Mouse (Mus musculus) large intestine, adult 2 months (tissue): ENCODE measurements around the gene Tmc6. TPM values are rescaled to one million over a fixed set of nuclear protein-coding genes. Genes with fewer than 3 reads are reported as not detected.

Experiments
- DNase-seq: peaks from one replicate; pipeline ENCODE4 v3.0.0-alpha.2; 2012; ENCODE audit warnings: low read depth, low spot score
- WGBS: fragments of 180-500 bp; shearing (Covaris S2); methylation state at CpG from one replicate; pipeline ENCODE4 v1.1.7; 2018; 5-methylcytosine and 5-hydroxymethylcytosine counted together
- polyA plus RNA-seq: library from polyadenylated mRNA; depleted of rRNA; stranded (reverse); fragments of >200 nt; gene quantifications from 2 replicates; pipeline ENCODE4 v1.2.3, GENCODE M21; 2012; rRNA removed

Tmc6 gene
- polyA plus RNA-seq, 1 experiment: 66.3 TPM

- 87% methylated on average over 5 of the region's 5 CpGs for WGBS
- no peak for DNase-seq
Observed at GRCm38 (mm10) chr11:117728245-117728644, 53.8 kb downstream of the Tmc6 start.

- 44% methylated on average over 4 of the region's 4 CpGs for WGBS
- no peak for DNase-seq
Observed at GRCm38 (mm10) chr11:117727031-117727430, 55.0 kb downstream of the Tmc6 start.

GRCm38 (mm10) chr11:117724604-117725301 is 57.2 kb downstream of the Tmc6 start:
- WGBS: 74% methylated on average over 6 of the region's 6 CpGs
- DNase-seq: no peak

GRCm38 (mm10) chr11:117718838-117719237 is 63.2 kb downstream of the Tmc6 start:
- no peak for DNase-seq
- 83% methylated on average over 3 of the region's 3 CpGs for WGBS

Other genes with a start within 250 kb of the Tmc6 start
- 8.2 and 13.2 TPM in 2 replicates for gene Tnrc6c, start 127.9 kb downstream of the Tmc6 start, polyA plus RNA-seq
- 25.5 and 33.4 TPM in 2 replicates for gene Tmc8, start 122 bp downstream of the Tmc6 start, polyA plus RNA-seq
- 0.40 and 0.41 TPM in 2 replicates for gene 6030468B19Rik, start 15.5 kb upstream of the Tmc6 start, polyA plus RNA-seq
- gene Gm20708, start 27.5 kb upstream of the Tmc6 start, polyA plus RNA-seq: not detected in 2 replicates
- 317 and 353 TPM in 2 replicates for gene Syngr2, start 27.5 kb upstream of the Tmc6 start, polyA plus RNA-seq
- 9.3 and 13.5 TPM in 2 replicates for gene Afmid, start 43.7 kb upstream of the Tmc6 start, polyA plus RNA-seq
- 79.4 and 95.1 TPM in 2 replicates for gene Tk1, start 43.9 kb upstream of the Tmc6 start, polyA plus RNA-seq
- 35.8 and 45.0 TPM in 2 replicates for gene Birc5, start 67.1 kb upstream of the Tmc6 start, polyA plus RNA-seq
- gene Tmem235, start 78.6 kb upstream of the Tmc6 start, polyA plus RNA-seq: 0.09 and 0.26 TPM in 2 replicates
- 24.4 and 25.7 TPM in 2 replicates for gene Tha1, start 91.3 kb upstream of the Tmc6 start, polyA plus RNA-seq
- 45.0 and 64.6 TPM in 2 replicates for gene Socs3, start 187.8 kb upstream of the Tmc6 start, polyA plus RNA-seq
- 46.4 and 50.6 TPM in 2 replicates for gene Pgs1, start 204.1 kb upstream of the Tmc6 start, polyA plus RNA-seq